Mouse (Mus musculus): ENCODE data around the gene Slc1a1. TPM values are rescaled to one million over a fixed set of nuclear protein-coding genes. Genes with fewer than 3 reads are reported as not detected.

The Slc1a1 gene
- polyA plus RNA-seq (2012): not detected in 2 replicates

DNA sequence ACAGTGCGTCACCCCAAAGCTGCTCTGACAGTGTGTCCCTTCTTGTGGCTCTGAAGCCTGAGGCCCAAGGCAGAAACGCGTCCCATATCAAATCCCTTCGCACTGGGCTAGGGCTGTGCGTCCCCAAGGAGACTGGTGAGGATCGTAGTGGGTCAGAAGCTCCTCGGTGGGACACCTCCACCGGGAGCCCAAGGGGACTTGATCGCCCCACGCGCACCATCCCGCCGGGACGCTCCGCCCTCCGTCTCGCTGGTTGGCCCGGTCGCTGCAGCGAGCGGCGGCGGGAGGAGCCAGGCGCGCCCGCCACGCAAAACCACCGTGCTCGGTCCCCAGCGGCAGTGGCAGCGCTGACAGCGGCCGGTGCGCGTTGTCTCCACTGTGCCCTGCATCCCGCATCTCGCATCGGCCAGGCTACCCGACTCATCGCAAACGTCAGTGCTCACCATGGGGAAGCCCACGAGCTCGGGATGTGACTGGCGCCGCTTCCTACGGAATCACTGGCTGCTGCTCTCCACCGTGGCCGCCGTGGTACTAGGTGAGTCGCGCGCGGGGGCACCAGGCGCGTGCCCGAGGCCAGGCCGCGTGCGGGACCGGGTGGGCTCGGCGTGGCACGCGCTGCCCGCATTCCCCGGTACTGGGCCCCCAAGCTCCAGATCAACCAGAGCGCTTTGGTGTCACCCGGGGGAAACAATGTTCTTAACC, at the start of gene Slc1a1:
Gene Slc1a1 (plus strand): TSS at position 252 of the 702 bp plus-strand sequence.
- Histone ChIP-seq H3K4me1 (ENCODE audit: control insufficient read depth) (peaks cover 3% of the 10 kb centered on the region; the same call in 1 of the 2 replicates), H3K9me3 (ENCODE audit: control insufficient read depth, low read length) (no peaks in the 10 kb centered on the region), H3K36me3 (ENCODE audit: control insufficient read depth) (no peaks in the 10 kb centered on the region), H3K4me3 (replicated peaks) (peak within 1 kb of the TSS; percentile 35), H3K27me3 (ENCODE audit: control insufficient read depth) (peaks cover 20% of the 10 kb centered on the region)
- TF ChIP-seq TAL1 (IDR thresholded peaks at IDR 0.05; ENCODE audit: low read length) (no peak), GATA1 (IDR thresholded peaks at IDR 0.05; ENCODE audit: low read length) (no peak)

DNA sequence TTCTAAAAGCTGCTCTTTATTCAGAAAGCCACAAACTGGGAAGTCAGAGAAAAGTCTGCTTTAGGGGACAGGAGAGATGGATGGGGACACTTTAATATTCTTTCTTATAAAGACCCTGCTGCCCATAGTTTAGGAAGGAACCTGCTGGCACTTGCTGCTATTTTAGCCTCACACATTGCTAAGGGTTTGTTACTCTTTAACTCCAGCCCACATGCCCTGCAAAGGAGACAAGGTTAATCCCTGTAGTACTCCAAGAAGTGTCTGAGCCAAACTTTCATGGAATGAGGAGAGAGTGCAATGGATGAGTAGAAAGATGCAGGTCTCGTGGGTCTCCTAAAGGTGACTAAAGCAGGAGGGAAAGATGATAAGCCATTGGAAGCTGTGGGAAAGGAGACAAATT, 44.7 kb upstream of the Slc1a1 start:
- Histone ChIP-seq H3K27me3 (ENCODE audit: control insufficient read depth) (no peaks in the 10 kb centered on the region), H3K4me3 (replicated peaks) (no peak overlapping the region), H3K9me3 (ENCODE audit: control insufficient read depth, low read length) (no peaks in the 10 kb centered on the region), H3K36me3 (ENCODE audit: control insufficient read depth) (no peaks in the 10 kb centered on the region), H3K4me1 (ENCODE audit: control insufficient read depth) (no peaks in the 10 kb centered on the region)
- no peak for TF ChIP-seq TAL1 (IDR thresholded peaks at IDR 0.05; ENCODE audit: low read length)
- TF ChIP-seq GATA1 (IDR thresholded peaks at IDR 0.05; ENCODE audit: low read length): no peak

DNA sequence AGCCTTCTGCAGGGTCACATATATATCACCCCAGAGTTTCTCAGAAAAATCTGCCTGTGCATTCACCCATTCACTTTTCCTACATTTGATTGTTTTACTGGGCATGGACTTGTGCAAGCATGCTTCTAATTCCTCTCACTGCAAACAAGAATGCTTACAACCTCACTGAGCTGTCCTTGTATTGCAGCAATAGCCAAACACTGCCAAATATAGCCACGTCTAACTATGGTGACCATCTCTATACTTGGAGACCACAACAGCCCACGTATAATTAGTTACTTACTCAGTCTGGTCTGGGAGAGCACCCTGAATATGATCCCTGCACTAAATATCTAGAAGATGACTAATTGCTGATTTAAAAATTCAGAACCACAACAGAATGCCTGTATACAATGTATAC, 41.5 kb upstream of the Slc1a1 start:
- H3K4me1 ChIP-seq (ENCODE audit: control insufficient read depth): no peaks in the 10 kb centered on the region
- no peaks in the 10 kb centered on the region for H3K36me3 ChIP-seq (ENCODE audit: control insufficient read depth)
- TF ChIP-seq TAL1 (IDR thresholded peaks at IDR 0.05; ENCODE audit: low read length) (no peak), GATA1 (IDR thresholded peaks at IDR 0.05; ENCODE audit: low read length) (no peak)
- H3K27me3 ChIP-seq (ENCODE audit: control insufficient read depth): no peaks in the 10 kb centered on the region
- no peak overlapping the region for H3K4me3 ChIP-seq (replicated peaks)
- no peaks in the 10 kb centered on the region for H3K9me3 ChIP-seq (ENCODE audit: control insufficient read depth, low read length)

DNA sequence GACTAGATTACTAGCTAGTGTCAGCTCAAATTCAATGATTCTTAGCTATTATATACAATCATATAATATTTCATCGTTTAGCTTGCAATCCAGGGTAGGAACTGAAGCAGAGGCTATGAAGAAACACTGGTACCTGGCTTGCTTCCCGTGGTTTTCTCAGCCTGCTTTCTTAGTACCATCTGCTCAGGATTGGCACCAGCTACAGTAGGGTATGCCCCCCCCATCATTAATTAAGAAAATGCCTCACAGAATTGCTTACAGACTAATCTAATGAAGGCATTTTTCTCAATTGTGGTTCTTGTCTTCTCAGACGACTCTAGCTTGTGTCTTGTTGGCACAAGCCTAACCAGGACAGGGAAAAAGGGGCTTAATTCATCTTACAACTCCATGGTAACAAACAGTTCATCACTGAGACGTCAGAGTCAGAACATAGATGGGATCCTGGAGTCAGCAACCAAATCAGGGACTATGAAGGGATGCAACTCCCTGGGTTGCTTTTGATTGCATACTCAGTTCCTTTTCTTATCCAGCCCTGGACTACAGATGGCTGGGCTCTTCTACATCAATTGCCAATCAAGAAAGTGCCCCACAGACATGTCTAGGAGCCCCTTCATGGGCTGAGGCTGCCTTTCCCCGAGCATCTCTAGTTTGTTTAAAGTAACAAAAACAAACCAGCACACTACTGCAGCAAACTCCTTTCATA, 38.6 kb upstream of the Slc1a1 start:
- TF ChIP-seq TAL1 (IDR thresholded peaks at IDR 0.05; ENCODE audit: low read length): no peak
- TF ChIP-seq GATA1 (IDR thresholded peaks at IDR 0.05; ENCODE audit: low read length): no peak
- H3K4me3 ChIP-seq (replicated peaks): no peak overlapping the region
- no peaks in the 10 kb centered on the region for H3K27me3 ChIP-seq (ENCODE audit: control insufficient read depth)
- H3K36me3 ChIP-seq (ENCODE audit: control insufficient read depth): no peaks in the 10 kb centered on the region
- no peaks in the 10 kb centered on the region for H3K9me3 ChIP-seq (ENCODE audit: control insufficient read depth, low read length)
- H3K4me1 ChIP-seq (ENCODE audit: control insufficient read depth): no peaks in the 10 kb centered on the region

DNA sequence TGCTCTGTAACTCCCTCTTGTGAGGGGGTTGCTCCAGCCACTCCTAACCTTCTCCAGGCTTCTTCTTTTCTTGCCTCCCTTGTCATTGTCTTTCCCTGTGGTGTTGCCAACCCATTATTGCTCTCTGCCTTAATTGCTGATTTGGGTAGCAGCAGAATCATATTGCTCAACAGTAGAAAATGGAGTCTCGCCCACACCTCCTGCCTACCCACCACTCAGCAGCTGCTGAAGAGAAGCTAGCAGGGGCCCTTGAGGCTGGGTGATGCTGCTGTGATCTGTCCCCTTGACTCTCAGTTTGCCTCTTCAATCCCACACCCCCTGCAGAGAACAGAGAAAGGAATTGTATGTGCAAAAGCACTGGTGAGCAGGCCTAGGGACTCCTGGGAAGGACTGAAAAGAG, 37.9 kb upstream of the Slc1a1 start:
- no peak for TF ChIP-seq TAL1 (IDR thresholded peaks at IDR 0.05; ENCODE audit: low read length)
- TF ChIP-seq GATA1 (IDR thresholded peaks at IDR 0.05; ENCODE audit: low read length): no peak
- H3K27me3 ChIP-seq (ENCODE audit: control insufficient read depth): no peaks in the 10 kb centered on the region
- no peaks in the 10 kb centered on the region for H3K36me3 ChIP-seq (ENCODE audit: control insufficient read depth)
- no peak overlapping the region for H3K4me3 ChIP-seq (replicated peaks)
- no peaks in the 10 kb centered on the region for H3K9me3 ChIP-seq (ENCODE audit: control insufficient read depth, low read length)
- no peaks in the 10 kb centered on the region for H3K4me1 ChIP-seq (ENCODE audit: control insufficient read depth)

DNA sequence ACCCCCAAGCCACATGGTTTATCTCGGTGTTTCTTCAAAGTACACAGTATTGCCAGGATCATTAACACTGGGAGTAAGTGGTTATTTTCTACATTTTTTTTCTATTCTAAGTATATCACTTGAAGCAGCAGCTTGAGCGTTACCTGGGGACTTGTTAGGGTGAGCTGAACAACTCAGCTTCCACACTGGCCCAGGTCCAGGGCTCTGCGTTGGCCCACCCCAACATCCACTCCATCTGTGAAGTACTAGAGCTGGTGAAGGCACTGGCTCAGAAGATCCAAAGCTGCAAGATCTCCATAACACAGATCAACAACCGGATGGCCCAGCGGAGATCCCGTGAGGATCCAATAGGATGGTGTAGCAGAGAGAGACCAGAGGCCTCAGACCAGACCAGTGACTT, 37.2 kb upstream of the Slc1a1 start:
- TF ChIP-seq GATA1 (IDR thresholded peaks at IDR 0.05; ENCODE audit: low read length) (no peak), TAL1 (IDR thresholded peaks at IDR 0.05; ENCODE audit: low read length) (no peak)
- Histone ChIP-seq H3K4me1 (ENCODE audit: control insufficient read depth) (no peaks in the 10 kb centered on the region), H3K36me3 (ENCODE audit: control insufficient read depth) (no peaks in the 10 kb centered on the region)

DNA sequence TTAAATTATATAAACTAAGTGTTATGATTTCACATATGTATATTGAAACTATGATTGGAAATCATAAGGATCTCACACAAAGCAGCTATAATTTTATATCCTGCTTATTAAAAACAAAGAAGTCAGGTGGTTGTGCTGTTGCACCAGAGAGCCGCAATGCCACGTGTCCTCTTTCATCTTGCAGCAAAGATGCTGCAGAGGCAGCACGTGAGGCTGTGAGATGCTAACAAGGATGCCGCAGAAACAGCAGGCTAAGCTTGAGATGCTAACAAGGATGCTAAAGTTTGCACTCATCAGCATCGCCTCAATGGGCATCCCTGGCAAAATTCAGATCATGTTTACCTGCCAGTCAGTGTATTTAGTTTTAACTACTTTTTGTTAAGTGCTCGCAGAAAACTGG, 34.4 kb upstream of the Slc1a1 start:
- no peak for TF ChIP-seq GATA1 (IDR thresholded peaks at IDR 0.05; ENCODE audit: low read length)
- no peak for TF ChIP-seq TAL1 (IDR thresholded peaks at IDR 0.05; ENCODE audit: low read length)
- H3K9me3 ChIP-seq (ENCODE audit: control insufficient read depth, low read length): no peaks in the 10 kb centered on the region
- no peaks in the 10 kb centered on the region for H3K36me3 ChIP-seq (ENCODE audit: control insufficient read depth)
- H3K27me3 ChIP-seq (ENCODE audit: control insufficient read depth): no peaks in the 10 kb centered on the region
- no peaks in the 10 kb centered on the region for H3K4me1 ChIP-seq (ENCODE audit: control insufficient read depth)
- H3K4me3 ChIP-seq (replicated peaks): no peak overlapping the region

More for the DNA sequence above, 37.2 kb upstream of the Slc1a1 start:
- H3K9me3 ChIP-seq (ENCODE audit: control insufficient read depth, low read length): no peaks in the 10 kb centered on the region
- H3K4me3 ChIP-seq (replicated peaks): no peak overlapping the region
- no peaks in the 10 kb centered on the region for H3K27me3 ChIP-seq (ENCODE audit: control insufficient read depth)

DNA sequence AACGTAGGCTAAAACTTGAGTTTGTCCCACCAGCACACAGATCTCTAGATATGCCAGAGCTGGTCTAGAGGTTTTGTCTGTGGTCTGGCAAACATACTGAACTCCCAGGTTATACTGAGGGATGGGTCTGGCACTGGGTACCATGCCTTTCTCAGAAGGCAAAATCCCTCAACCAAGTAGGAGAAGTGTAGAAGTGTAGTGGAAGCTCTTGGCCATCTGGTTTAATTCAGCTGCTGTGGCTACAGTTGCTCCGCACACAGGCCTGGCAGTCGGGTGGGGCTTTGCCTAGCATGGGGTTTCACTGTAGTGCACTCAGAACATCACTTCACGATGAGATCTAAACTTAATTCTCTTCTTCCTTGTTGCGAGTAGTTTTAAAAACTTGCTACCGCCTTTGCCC, 28.6 kb upstream of the Slc1a1 start:
- no peaks in the 10 kb centered on the region for H3K27me3 ChIP-seq (ENCODE audit: control insufficient read depth)
- no peaks in the 10 kb centered on the region for H3K4me1 ChIP-seq (ENCODE audit: control insufficient read depth)
- no peaks in the 10 kb centered on the region for H3K36me3 ChIP-seq (ENCODE audit: control insufficient read depth)
- no peak overlapping the region for H3K4me3 ChIP-seq (replicated peaks)
- TF ChIP-seq TAL1 (IDR thresholded peaks at IDR 0.05; ENCODE audit: low read length) (no peak), GATA1 (IDR thresholded peaks at IDR 0.05; ENCODE audit: low read length) (no peak)
- no peaks in the 10 kb centered on the region for H3K9me3 ChIP-seq (ENCODE audit: control insufficient read depth, low read length)

DNA sequence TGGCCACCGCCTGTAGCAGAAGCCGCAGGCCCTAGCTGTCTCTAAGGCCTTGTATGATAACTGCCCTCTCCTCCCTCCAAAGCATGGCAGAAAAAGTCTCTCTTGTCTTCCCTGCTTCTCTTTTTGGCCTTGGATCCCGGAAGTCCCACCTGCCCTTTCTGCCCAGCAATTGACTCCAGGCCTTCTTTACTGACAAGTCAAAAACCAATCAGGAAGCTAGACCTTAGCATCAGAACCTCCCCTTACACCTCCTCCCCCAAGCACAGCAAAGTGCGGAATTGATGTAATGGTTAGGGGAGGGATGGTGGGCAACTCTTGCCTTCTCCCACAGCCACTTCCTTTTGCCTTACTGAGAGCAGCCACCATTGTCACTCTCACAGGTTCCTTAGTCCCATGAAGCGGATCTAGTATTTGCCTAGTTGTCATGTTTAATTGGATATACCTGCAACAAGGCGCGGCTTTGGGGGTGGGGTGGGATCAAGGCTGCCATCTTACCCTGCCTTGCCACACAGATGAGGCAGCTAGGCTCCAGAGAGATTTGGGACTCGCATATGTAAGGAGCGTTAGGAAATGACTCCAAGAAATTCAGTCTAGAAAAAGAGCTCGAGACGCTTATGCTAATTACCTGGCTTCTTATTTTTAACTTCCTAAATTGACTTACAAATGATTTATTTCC, 27.9 kb upstream of the Slc1a1 start:
- H3K4me1 ChIP-seq (ENCODE audit: control insufficient read depth): no peaks in the 10 kb centered on the region
- H3K4me3 ChIP-seq (replicated peaks): no peak overlapping the region
- H3K36me3 ChIP-seq (ENCODE audit: control insufficient read depth): no peaks in the 10 kb centered on the region
- H3K9me3 ChIP-seq (ENCODE audit: control insufficient read depth, low read length): no peaks in the 10 kb centered on the region
- no peaks in the 10 kb centered on the region for H3K27me3 ChIP-seq (ENCODE audit: control insufficient read depth)
- TF ChIP-seq TAL1 (IDR thresholded peaks at IDR 0.05; ENCODE audit: low read length) (no peak), GATA1 (IDR thresholded peaks at IDR 0.05; ENCODE audit: low read length) (no peak)

Measured in erythroblast, embryonic 14.5 days (primary cell).